9 mouse cellular contexts compared by ENCODE assay signal in genomic region chr6:127932697-127933096, GRCm38 (mm10). TPM values are rescaled to one million over a fixed set of nuclear protein-coding genes. Genes with fewer than 3 reads are reported as not detected.
DNase-seq lines count a peak whose midpoint lies in the region; ATAC-seq and TF ChIP-seq lines count a peak whose summit lies in the region.
"Had no signal": no experiment of that assay in that cellular context is flagged by ENCODE, and none has a peak within 500 bp of the region (broad histone marks: within the 10 kb centered on the region; RNA-seq: fewer than 3 reads in every experiment).

No protein-coding gene starts in this region.

- H3K4me1 ChIP-seq in lung, embryonic 15.5 days, result peaks cover 17% of the 10 kb centered on the region
- peaks cover 44% of the 10 kb centered on the region for H3K4me1 ChIP-seq in heart, embryonic 10.5 days
- H3K4me1 ChIP-seq in stomach, postnatal 0 days (replicated peaks; ENCODE audit: control insufficient read depth, insufficient read depth), result no peaks in the 10 kb centered on the region
- H3K4me1 ChIP-seq in liver, postnatal 0 days (ENCODE audit: insufficient read depth), result no peaks in the 10 kb centered on the region

- DNase-seq in lung, adult 18-20 months, result no peak
- no peak for DNase-seq in heart, embryonic 10.5 days (ENCODE audit: low spot score)
- peak; percentile 68 to 77 for DNase-seq in kidney, postnatal 4 days
- DNase-seq in stomach, postnatal 0 days (ENCODE audit: low spot score), result no peak
- DNase-seq in adrenal gland, adult (ENCODE audit: inconsistent age in 2 of 2, low spot score in 1 of 2), result no peak
- no peak for DNase-seq in liver, postnatal 0 days

- TF ChIP-seq CTCF in stomach, postnatal 0 days (IDR thresholded peaks at IDR 0.05; ENCODE audit: low read depth), result no peak
- TF ChIP-seq CTCF in liver, postnatal 0 days (IDR thresholded peaks at IDR 0.05; ENCODE audit: low read depth), result no peak

- no peak overlapping the region for H3K4me3 ChIP-seq in lung, embryonic 15.5 days
- H3K4me3 ChIP-seq in heart, embryonic 10.5 days, result no peak overlapping the region
- H3K4me3 ChIP-seq in stomach, postnatal 0 days (ENCODE audit: low read depth, low read length), result no peak overlapping the region
- no peak overlapping the region for H3K4me3 ChIP-seq in liver, postnatal 0 days (ENCODE audit: low read depth, low read length)
- H3K4me3 ChIP-seq: stomach, embryonic 15.5 days had no signal

- no peak overlapping the region for H3K27ac ChIP-seq in lung, embryonic 15.5 days
- 0 out of 2 replicates have a peak overlapping the region, but pooled peaks have one; percentile 32 for H3K27ac ChIP-seq in heart, embryonic 10.5 days
- no peak overlapping the region for H3K27ac ChIP-seq in stomach, postnatal 0 days (replicated peaks)
- no peak overlapping the region for H3K27ac ChIP-seq in liver, postnatal 0 days (ENCODE audit: low read depth)
- H3K27ac ChIP-seq: stomach, embryonic 15.5 days had no signal

- no peaks in the 10 kb centered on the region; the same call in 1 of the 2 replicates for H3K36me3 ChIP-seq in lung, embryonic 15.5 days
- H3K36me3 ChIP-seq in heart, embryonic 10.5 days, result peaks cover 4% of the 10 kb centered on the region; the same call in 1 of the 2 replicates
- no peaks in the 10 kb centered on the region for H3K36me3 ChIP-seq in stomach, postnatal 0 days (ENCODE audit: control insufficient read depth, insufficient read depth, low read length)
- H3K36me3 ChIP-seq in liver, postnatal 0 days (replicated peaks; ENCODE audit: insufficient read depth, low read length), result no peaks in the 10 kb centered on the region
- H3K36me3 ChIP-seq: stomach, embryonic 15.5 days had no signal

- ATAC-seq in lung, embryonic 15.5 days (ENCODE audit: borderline replicate concordance, extremely low read depth, low FRiP score, low TSS enrichment), result peak; percentile 83
- peak; percentile 22; the same call in 1 of the 2 replicates for ATAC-seq in stomach, postnatal 0 days (ENCODE audit: low FRiP score, low TSS enrichment)
- no peak for ATAC-seq in activated CD4-positive, CD25-positive, alpha-beta regulatory T cell, adult 4 months
- ATAC-seq in liver, postnatal 0 days, result no peak

- H3K27me3 ChIP-seq in lung, embryonic 15.5 days, result no peaks in the 10 kb centered on the region
- H3K27me3 ChIP-seq in heart, embryonic 10.5 days (ENCODE audit: insufficient read depth, poor library complexity, severe bottlenecking), result no peaks in the 10 kb centered on the region
- H3K27me3 ChIP-seq in stomach, postnatal 0 days (ENCODE audit: control insufficient read depth, insufficient read depth, low read length), result no peaks in the 10 kb centered on the region
- H3K27me3 ChIP-seq in liver, postnatal 0 days (ENCODE audit: insufficient read depth, low read length), result no peaks in the 10 kb centered on the region
- H3K27me3 ChIP-seq: stomach, embryonic 15.5 days had no signal

- TF ChIP-seq EP300 in stomach, postnatal 0 days (optimal IDR thresholded peaks at IDR 0.05), result no peak
- TF ChIP-seq EP300 in liver, postnatal 0 days (IDR thresholded peaks at IDR 0.05; ENCODE audit: low read depth), result no peak

- no peaks in the 10 kb centered on the region for H3K9me3 ChIP-seq in lung, embryonic 15.5 days
- no peaks in the 10 kb centered on the region for H3K9me3 ChIP-seq in heart, embryonic 10.5 days
- H3K9me3 ChIP-seq in stomach, postnatal 0 days (ENCODE audit: control insufficient read depth, low read length), result no peaks in the 10 kb centered on the region
- no peaks in the 10 kb centered on the region for H3K9me3 ChIP-seq in liver, postnatal 0 days (ENCODE audit: low read length)
- H3K9me3 ChIP-seq: stomach, embryonic 15.5 days had no signal

- WGBS in lung, embryonic 15.5 days, result 24% methylated on average over 5 of the region's 5 CpGs
- 41% methylated on average over 5 of the region's 5 CpGs for WGBS in heart, embryonic 10.5 days
- 28% methylated on average over 5 of the region's 5 CpGs for WGBS in stomach, postnatal 0 days
- WGBS in liver, postnatal 0 days (ENCODE audit: insufficient replicate concordance), result 52% methylated on average over 5 of the region's 5 CpGs

- H3K4me2 ChIP-seq in lung, embryonic 15.5 days, result no peak overlapping the region
- H3K4me2 ChIP-seq in stomach, postnatal 0 days (replicated peaks; ENCODE audit: low read depth), result no peak overlapping the region
- H3K4me2 ChIP-seq in liver, postnatal 0 days (ENCODE audit: low read depth, low read length), result no peak overlapping the region
- H3K4me2 ChIP-seq: stomach, embryonic 15.5 days had no signal

- no peak overlapping the region for H3K9ac ChIP-seq in lung, embryonic 15.5 days
- no peak overlapping the region for H3K9ac ChIP-seq in stomach, postnatal 0 days (ENCODE audit: low read length)
- H3K9ac ChIP-seq in liver, postnatal 0 days (replicated peaks), result no peak overlapping the region
- H3K9ac ChIP-seq: stomach, embryonic 15.5 days had no signal

RNA-seq across cellular contexts. Expression of gene Tspan11, which starts 45.3 kb away (rescaled TPM):
- polyA plus RNA-seq in lung, embryonic 15.5 days (2015; fragmentation: Nextera tagmentation; extraction: Ambion mirVana), result 20.5 and 21.4 TPM in 2 replicates
- 1.4 and 1.8 TPM in 2 replicates for polyA plus RNA-seq in heart, embryonic 10.5 days (2016; fragmentation: Nextera tagmentation; extraction: Ambion mirVana)
- polyA plus RNA-seq in stomach, postnatal 0 days (2015; fragmentation: Nextera tagmentation; extraction: Ambion mirVana), result 2.3 and 2.4 TPM in 2 replicates
- polyA plus RNA-seq in activated CD4-positive, CD25-positive, alpha-beta regulatory T cell, adult 4 months (2017; shearing (Covaris generic)), result not detected
- 0.25 and 0.38 TPM in 2 replicates for polyA plus RNA-seq in liver, postnatal 0 days (2015; fragmentation: Nextera tagmentation; extraction: Ambion mirVana)

Comparison
In these comparisons a context has a peak if more than half of its experiments do, and no peak if none do; other contexts are left out.
1. ATAC-seq: peak in lung, embryonic 15.5 days (single experiment) and stomach, postnatal 0 days (single experiment); none in activated CD4-positive, CD25-positive, alpha-beta regulatory T cell, adult 4 months (single experiment) and liver, postnatal 0 days (single experiment).
2. DNase-seq: peak in kidney, postnatal 4 days (2 of 2); none in lung, adult 18-20 months (0 of 2), heart, embryonic 10.5 days (single experiment), stomach, postnatal 0 days (single experiment), adrenal gland, adult (0 of 2) and liver, postnatal 0 days (single experiment).